Mouse (Mus musculus) olfactory bulb, adult 2 months (tissue): Measurements from ENCODE around the gene Spred3.

ENCODE experiments used
- CTCF ChIP-seq: fragments of 200-500 bp; IDR thresholded peaks from 2 replicates; pipeline ENCODE4 v1.5.1; 2012; ENCODE audit warnings: low read depth, mild to moderate bottlenecking, low read length, moderate library complexity; ENCODE audit not compliant: insufficient read depth
- POLR2A ChIP-seq: fragments of 200-500 bp; IDR thresholded peaks from 2 replicates; pipeline ENCODE4 v1.6.1; 2012; ENCODE audit warnings: mild to moderate bottlenecking, low read depth, low read length, moderate library complexity; ENCODE audit not compliant: insufficient read depth

- TF ChIP-seq CTCF (no peak), POLR2A (peak; percentile 11; the same call in 1 of the 2 replicates)
These were observed 763 bp downstream of the Spred3 start for GRCm38 (mm10) chr7:29169231-29170065.
